Mouse (Mus musculus) liver, embryonic 15.5 days (tissue): ENCODE measurements at regions not wholly inside any gene's neighbourhood (a gene's known extent, or its start where the extent isn't known, plus 50 kb on each side); places are given as distances from the start of the nearest gene placed in this dataset.

Experiments used
- ATAC-seq: fragments of 200-750 bp; cut with Nextera tagmentation; 2 replicates; pipeline ENCODE4 v1.8.0; 2017; ENCODE audit warnings: moderate number of reproducible peaks, mild to moderate bottlenecking, moderate library complexity; ENCODE audit not compliant: insufficient read depth
- H3K27ac ChIP-seq: fragments of 300-500 bp; sonication (generic); replicated peaks from 2 replicates; pipeline ENCODE4 v1.5.1; 2015; ENCODE audit warnings: mild to moderate bottlenecking, inconsistent platforms
- H3K27me3 ChIP-seq: fragments of 300-500 bp; sonication (generic); 2 replicates; pipeline ENCODE4 v1.6.1; 2015; ENCODE audit warnings: mild to moderate bottlenecking, inconsistent platforms
- H3K36me3 ChIP-seq: fragments of 300-500 bp; sonication (generic); replicated peaks from 2 replicates; pipeline ENCODE4 v1.6.1; 2015; ENCODE audit warnings: moderate library complexity, mild to moderate bottlenecking, inconsistent platforms
- H3K4me1 ChIP-seq: fragments of 300-500 bp; sonication (generic); replicated peaks from 2 replicates; pipeline ENCODE4 v1.6.1; 2015; ENCODE audit warnings: inconsistent platforms
- H3K4me2 ChIP-seq: fragments of 300-500 bp; sonication (generic); 2 replicates; pipeline ENCODE4 v1.6.1; 2015; ENCODE audit warnings: moderate library complexity, mild to moderate bottlenecking, inconsistent platforms
- H3K4me3 ChIP-seq: fragments of 300-500 bp; sonication (generic); replicated peaks from 2 replicates; pipeline ENCODE4 v1.5.1; 2015; ENCODE audit warnings: mild to moderate bottlenecking, inconsistent platforms
- H3K9ac ChIP-seq: fragments of 300-500 bp; sonication (generic); 2 replicates; pipeline ENCODE4 v1.6.1; 2015; ENCODE audit warnings: moderate library complexity, mild to moderate bottlenecking, inconsistent platforms
- H3K9me3 ChIP-seq: fragments of 300-500 bp; sonication (generic); replicated peaks from 2 replicates; pipeline ENCODE4 v1.6.1; 2016; ENCODE audit warnings: inconsistent platforms
- WGBS: fragments of 180-500 bp; shearing (Covaris S2); methylation state at CpG from one replicate; pipeline ENCODE4 v1.1.7; 2015; ENCODE audit warnings: mixed read lengths; ENCODE audit not compliant: insufficient replicate concordance; 5-methylcytosine and 5-hydroxymethylcytosine counted together

DNA sequence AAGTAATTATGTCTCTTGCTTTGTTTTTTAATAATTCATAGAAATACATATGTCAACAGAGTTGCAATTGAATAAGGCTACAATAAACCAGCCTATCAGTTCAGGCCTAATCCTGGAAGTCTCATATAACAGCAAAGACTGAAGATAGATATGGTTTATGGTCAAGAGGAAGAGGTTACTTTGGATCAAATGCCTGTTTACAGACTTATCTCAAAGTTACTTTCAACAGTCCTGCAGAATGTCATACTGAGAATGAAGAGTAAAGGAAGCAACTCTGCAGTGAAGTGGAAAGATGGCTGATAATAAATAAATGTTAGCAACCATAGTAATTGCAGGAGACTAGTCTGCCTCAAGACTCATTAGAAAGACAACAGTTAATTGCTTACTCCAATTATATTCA, 684.8 kb upstream of the Vstm2a start:
- Histone ChIP-seq H3K9me3 (no peaks in the 10 kb centered on the region), H3K4me2 (no peak overlapping the region), H3K36me3 (no peaks in the 10 kb centered on the region), H3K27me3 (no peaks in the 10 kb centered on the region), H3K9ac (no peak overlapping the region), H3K4me1 (no peaks in the 10 kb centered on the region), H3K27ac (no peak overlapping the region), H3K4me3 (no peak overlapping the region)
- no peak for ATAC-seq

DNA sequence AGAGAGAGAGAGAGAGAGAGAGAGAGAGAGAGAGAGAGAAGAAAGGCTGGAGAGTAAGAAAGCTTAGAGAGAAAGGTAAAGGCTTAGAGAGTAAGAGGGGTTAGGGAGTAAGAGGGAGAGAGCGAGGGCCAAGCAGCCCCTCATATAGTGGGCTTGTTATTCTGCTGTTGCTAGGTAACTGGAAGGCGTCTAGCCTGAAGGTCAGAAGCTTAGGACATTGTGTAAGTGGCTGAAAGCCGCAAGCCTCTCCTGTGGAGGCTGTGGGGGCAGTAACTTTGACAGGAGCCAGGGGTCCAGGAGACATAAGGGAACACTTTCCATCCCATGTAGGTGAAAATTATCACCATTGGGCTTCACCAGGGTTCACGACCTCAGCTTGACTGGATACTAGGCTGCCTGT, 637.6 kb upstream of the Vstm2a start:
- no peaks in the 10 kb centered on the region for H3K27me3 ChIP-seq
- no peak for ATAC-seq
- 53% methylated on average over 4 of the region's 4 CpGs for WGBS
- H3K9me3 ChIP-seq, result no peaks in the 10 kb centered on the region
- H3K27ac ChIP-seq, result no peak overlapping the region
- H3K4me1 ChIP-seq, result no peaks in the 10 kb centered on the region
- H3K9ac ChIP-seq, result no peak overlapping the region
- no peak overlapping the region for H3K4me2 ChIP-seq
- no peaks in the 10 kb centered on the region for H3K36me3 ChIP-seq
- H3K4me3 ChIP-seq, result no peak overlapping the region

DNA sequence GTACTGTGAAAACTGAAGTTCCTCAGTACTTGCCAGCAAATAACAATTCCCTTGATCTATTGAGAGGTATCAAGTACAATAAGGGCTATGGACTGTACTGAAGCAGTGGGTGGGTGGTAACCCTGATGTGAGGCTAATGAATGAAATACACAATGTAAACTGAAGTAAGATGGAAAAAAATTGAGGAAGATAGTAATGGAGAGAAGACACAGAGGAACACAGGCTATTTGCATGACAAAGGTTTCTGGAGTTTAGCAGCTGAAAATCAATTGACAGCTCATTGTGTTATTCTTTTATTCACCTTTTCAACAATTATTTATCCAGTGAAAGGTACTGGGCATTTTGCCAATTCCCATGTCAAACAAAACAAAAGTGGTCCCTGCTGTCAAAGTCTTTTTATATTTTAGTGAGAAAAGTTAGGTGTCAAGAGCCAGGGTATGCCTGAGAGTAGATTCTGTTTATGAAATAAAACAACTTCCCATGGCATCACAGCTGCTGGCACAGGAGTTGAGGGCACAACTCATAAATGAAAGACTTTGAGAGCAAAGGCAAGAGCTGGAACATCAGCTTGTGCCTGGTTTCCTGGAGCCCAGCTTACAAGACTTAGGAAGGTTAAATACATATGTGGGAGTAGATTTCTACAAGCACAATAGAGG, 608.4 kb upstream of the Vstm2a start:
- Histone ChIP-seq H3K4me1 (no peaks in the 10 kb centered on the region), H3K4me2 (no peak overlapping the region), H3K9me3 (no peaks in the 10 kb centered on the region), H3K9ac (no peak overlapping the region), H3K36me3 (no peaks in the 10 kb centered on the region), H3K27ac (no peak overlapping the region), H3K4me3 (no peak overlapping the region), H3K27me3 (no peaks in the 10 kb centered on the region)
- ATAC-seq, result no peak

DNA sequence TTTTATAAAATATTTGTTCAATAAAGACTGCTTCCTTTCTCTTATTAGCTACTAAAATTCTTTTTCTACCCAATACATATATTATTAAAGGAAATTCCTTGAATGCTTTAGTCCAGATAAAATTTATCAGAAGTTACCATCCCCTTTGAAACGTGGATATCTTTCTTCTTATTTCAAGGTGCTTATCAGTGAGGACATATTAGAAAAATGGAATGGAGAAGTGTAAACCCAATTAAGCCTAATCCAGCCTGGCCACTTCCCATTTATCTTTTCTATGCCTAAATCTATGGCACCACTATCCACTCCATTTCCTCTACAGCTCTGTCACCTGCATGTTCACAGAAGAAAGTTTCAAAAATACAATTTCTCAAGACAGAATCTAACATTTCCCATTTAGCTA, 568.5 kb upstream of the Vstm2a start:
- Histone ChIP-seq H3K27ac (no peak overlapping the region), H3K4me3 (no peak overlapping the region), H3K36me3 (no peaks in the 10 kb centered on the region), H3K4me1 (0 out of 2 replicates have a peak, but pooled peaks cover 2% of the 10 kb centered on the region), H3K27me3 (no peaks in the 10 kb centered on the region), H3K9ac (no peak overlapping the region), H3K9me3 (no peaks in the 10 kb centered on the region), H3K4me2 (no peak overlapping the region)
- 4% methylated on average over 1 of the region's 1 CpGs for WGBS
- ATAC-seq, result peak; percentile 67

DNA sequence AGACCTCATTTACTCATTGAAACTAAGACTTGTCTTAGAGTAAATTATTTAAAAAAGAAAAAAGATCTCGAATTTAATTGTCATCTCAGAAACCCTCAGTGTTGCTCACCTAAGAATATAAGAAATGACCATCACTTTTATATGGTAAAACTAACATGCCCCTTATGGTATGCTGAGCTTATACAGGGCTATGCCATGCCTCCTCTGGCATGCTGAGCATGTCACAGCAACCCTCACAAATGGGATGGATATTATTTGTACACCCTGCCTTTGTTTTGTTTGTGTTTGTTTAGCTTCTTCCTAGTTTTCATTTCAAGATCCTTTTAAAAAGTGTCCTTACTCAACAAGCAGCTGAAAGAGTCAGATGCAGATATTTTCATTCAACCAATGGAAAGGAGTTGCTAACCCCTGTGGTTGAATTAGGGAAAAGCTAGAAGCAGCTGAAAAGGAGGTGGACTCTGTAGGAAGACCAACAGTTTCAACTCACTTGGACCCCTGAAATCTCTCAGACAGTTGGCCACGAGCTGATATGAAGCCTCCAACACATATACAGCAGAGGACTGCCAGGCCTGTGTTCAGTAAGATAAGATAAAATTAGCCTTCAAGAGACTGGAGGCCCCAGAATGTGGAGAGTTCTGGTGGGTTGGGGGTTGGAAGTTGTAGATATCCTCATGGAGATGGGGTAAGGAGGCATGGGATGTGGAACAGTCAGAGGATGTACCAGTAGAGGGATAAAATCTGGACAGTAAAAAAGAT, 559.3 kb upstream of the Vstm2a start:
- peak; percentile 99 for ATAC-seq
- WGBS, result 21% methylated on average over 2 of the region's 2 CpGs
- Histone ChIP-seq H3K4me3 (no peak overlapping the region), H3K9ac (no peak overlapping the region), H3K27me3 (no peaks in the 10 kb centered on the region), H3K4me2 (peak overlapping the region; percentile 36), H3K27ac (peak overlapping the region; percentile 41; the same call in 1 of the 2 replicates), H3K9me3 (no peaks in the 10 kb centered on the region), H3K4me1 (peaks cover 6% of the 10 kb centered on the region), H3K36me3 (no peaks in the 10 kb centered on the region)

DNA sequence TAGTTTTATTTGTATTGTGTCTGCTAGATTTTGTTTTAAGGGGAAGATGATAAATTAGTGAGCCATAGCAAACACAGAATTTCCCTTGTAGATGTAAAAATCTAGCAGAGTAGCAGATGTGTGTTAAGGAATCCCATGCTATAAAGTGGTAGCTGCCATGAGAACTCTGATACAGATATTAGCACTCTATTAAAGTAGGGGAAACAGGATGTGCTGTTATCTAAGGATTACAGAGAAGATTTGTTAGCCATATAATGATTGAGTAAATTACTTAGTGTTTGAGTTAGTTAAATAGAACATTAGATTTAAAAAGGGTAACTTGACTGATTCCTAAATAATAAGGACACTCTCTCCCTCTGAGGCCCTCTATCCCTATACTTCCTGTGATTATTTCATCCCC, 541.5 kb upstream of the Vstm2a start:
- Histone ChIP-seq H3K4me2 (no peak overlapping the region), H3K4me3 (no peak overlapping the region), H3K27ac (no peak overlapping the region), H3K9me3 (no peaks in the 10 kb centered on the region), H3K9ac (no peak overlapping the region), H3K4me1 (no peaks in the 10 kb centered on the region), H3K36me3 (no peaks in the 10 kb centered on the region), H3K27me3 (no peaks in the 10 kb centered on the region)
- no peak for ATAC-seq

DNA sequence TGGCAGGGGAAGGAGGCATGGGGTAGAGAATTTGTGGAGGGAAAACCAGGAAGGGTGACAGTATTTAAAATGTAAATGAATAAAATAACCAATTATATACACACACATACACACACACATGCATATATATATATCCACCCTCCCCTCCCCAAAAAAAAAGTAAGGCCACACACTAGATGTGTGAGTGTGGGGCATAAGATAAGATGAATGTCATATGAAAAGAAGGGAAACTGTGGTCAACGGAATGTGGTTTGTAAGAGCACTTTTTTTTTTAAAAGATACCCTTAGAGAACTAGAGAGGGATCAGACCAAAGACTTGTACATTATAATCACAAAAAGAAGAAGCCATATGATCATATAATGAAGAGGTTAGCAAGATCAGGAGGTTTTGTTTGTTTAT, 540.0 kb upstream of the Vstm2a start:
- H3K27ac ChIP-seq, result no peak overlapping the region
- 28% methylated on average over 1 of the region's 1 CpGs for WGBS
- ATAC-seq, result no peak

DNA sequence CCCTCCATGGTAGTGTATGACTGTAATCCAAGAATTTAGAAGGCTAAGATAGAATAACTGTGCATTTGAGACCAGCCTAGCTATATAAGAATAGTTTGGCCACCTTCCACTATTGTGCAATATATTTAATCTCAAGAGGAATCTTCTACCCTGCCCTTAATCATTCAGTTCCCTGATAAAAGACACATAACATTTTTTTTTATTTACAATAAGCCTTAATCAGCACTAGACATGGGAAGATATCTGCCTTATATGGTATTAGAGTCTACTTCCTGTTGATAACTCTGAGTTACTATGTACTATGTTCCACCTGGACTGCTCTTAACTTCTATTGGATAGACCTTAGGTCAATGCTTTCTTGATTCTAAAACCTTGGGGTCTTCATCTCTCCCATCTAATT, 519.9 kb upstream of the Vstm2a start:
- ATAC-seq, result no peak
- H3K9me3 ChIP-seq, result no peaks in the 10 kb centered on the region
- no peak overlapping the region for H3K4me3 ChIP-seq
- H3K4me2 ChIP-seq, result no peak overlapping the region
- H3K9ac ChIP-seq, result no peak overlapping the region
- no peaks in the 10 kb centered on the region for H3K4me1 ChIP-seq
- H3K27ac ChIP-seq, result no peak overlapping the region
- no peaks in the 10 kb centered on the region for H3K27me3 ChIP-seq
- no peaks in the 10 kb centered on the region for H3K36me3 ChIP-seq

More for the DNA sequence above, 540.0 kb upstream of the Vstm2a start:
- Histone ChIP-seq H3K4me3 (no peak overlapping the region), H3K4me1 (no peaks in the 10 kb centered on the region), H3K9ac (no peak overlapping the region), H3K9me3 (no peaks in the 10 kb centered on the region), H3K36me3 (no peaks in the 10 kb centered on the region), H3K27me3 (no peaks in the 10 kb centered on the region), H3K4me2 (no peak overlapping the region)

DNA sequence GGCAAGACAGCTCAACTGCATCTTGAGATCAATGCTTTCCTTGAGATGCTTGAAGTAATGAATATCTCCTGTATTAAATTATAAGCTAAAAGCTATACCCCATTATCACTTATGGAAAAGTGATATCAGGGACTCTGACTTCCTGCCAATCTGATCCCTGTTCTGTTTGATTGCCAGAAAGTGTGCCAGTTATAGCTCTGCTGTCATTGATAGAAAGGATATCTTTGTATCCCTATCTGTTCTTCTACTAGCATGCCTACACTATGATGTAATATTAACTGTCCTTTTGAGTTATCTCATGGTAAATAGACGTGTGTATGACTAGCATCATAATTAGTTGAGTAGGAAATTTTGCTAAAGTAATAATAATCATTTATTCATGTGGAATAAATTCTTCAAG, 501.5 kb upstream of the Vstm2a start:
- H3K4me1 ChIP-seq, result no peaks in the 10 kb centered on the region
- H3K4me3 ChIP-seq, result no peak overlapping the region
- no peaks in the 10 kb centered on the region for H3K27me3 ChIP-seq
- H3K27ac ChIP-seq, result no peak overlapping the region
- H3K9ac ChIP-seq, result no peak overlapping the region
- no peak overlapping the region for H3K4me2 ChIP-seq
- no peaks in the 10 kb centered on the region for H3K36me3 ChIP-seq
- WGBS, result 45% methylated on average over 1 of the region's 1 CpGs
- no peak for ATAC-seq
- H3K9me3 ChIP-seq, result no peaks in the 10 kb centered on the region

DNA sequence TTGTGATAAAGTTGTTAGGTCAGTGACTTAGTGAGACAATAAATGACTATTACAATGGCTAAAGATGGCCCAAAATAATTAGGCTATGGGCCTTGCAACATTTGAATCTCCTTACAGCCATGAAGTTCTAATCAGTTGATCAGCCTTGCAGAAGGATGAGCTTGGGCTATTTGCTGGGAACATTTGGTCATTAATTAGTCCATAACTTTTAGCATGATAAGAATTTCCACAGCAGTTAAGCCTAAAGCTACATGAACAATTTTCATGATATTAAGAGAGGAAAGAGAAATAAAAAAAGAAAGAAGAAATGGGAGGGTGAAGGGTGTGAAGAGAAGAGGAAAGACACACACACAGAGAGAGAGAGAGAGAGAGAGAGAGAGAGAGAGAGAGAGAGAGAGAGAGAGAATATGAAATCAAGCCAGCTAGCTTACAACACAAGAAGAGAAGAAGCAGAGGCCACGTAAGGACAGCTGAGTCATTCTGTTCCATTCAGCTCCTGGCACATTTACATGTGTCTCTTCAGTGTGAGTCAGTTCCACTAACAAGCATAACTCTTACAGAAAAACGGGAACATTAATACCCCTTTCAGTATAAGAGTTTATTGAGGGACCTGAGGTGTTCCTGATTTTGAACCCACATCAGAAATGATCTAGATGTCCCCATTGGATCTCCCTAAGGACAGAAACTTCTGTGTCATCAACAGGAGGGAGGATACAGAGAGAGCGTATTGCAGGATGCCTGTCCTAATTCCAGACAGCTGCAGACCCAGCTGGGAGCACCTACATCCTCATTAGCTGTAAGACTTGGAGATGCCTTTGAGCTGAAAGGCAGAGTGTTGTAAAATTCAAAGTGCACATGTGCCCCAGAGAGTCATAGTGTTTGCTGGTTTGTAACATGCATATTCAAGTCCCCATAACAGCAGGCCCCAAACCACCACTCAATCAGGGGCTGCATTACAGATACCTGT, 487.6 kb upstream of the Vstm2a start:
- no peak for ATAC-seq
- WGBS, result 50% methylated on average over 3 of the region's 3 CpGs
- H3K9me3 ChIP-seq, result no peaks in the 10 kb centered on the region
- no peaks in the 10 kb centered on the region for H3K36me3 ChIP-seq
- H3K9ac ChIP-seq, result no peak overlapping the region
- H3K4me3 ChIP-seq, result no peak overlapping the region
- H3K27me3 ChIP-seq, result no peaks in the 10 kb centered on the region
- no peak overlapping the region for H3K27ac ChIP-seq
- no peaks in the 10 kb centered on the region for H3K4me1 ChIP-seq
- no peak overlapping the region for H3K4me2 ChIP-seq
